Mouse (Mus musculus): ENCODE measurements around the gene Hcn2. TPM values are rescaled to one million over a fixed set of nuclear protein-coding genes. Genes with fewer than 3 reads are reported as not detected.
"Not testable (repeated sequence)": the region's sequence is repeated elsewhere in the genome, so short reads cannot be mapped to it uniquely, and the experiment has no call there.

Hcn2 gene
- polyA plus RNA-seq, 1 experiment: 270 TPM

GRCm38 (mm10) chr10:79700676-79701075 lies 15.8 kb upstream of the Hcn2 start:
- WGBS: 72% methylated on average over 7 of the region's 7 CpGs
- Histone ChIP-seq H3K4me3 (replicated peaks; ENCODE audit: insufficient read depth, low read depth, low read length) (no peak overlapping the region), H3K27me3 (ENCODE audit: control insufficient read depth, insufficient read depth, low read length) (no peaks in the 10 kb centered on the region), H3K4me1 (ENCODE audit: control insufficient read depth, insufficient read depth, low read length) (peaks cover 31% of the 10 kb centered on the region), H3K27ac (ENCODE audit: insufficient read depth, low read length) (no peak overlapping the region)
- DNase-seq: no peak
- TF ChIP-seq POLR2A (IDR thresholded peaks at IDR 0.05; ENCODE audit: borderline replicate concordance, insufficient read depth, low read length) (no peak), CTCF (IDR thresholded peaks at IDR 0.05; ENCODE audit: borderline replicate concordance, insufficient read depth, low read depth, low read length) (no peak)

GRCm38 (mm10) chr10:79701443-79702129 lies 14.8 kb upstream of the Hcn2 start:
- no peak for TF ChIP-seq CTCF (IDR thresholded peaks at IDR 0.05; ENCODE audit: borderline replicate concordance, insufficient read depth, low read depth, low read length)
- TF ChIP-seq POLR2A (IDR thresholded peaks at IDR 0.05; ENCODE audit: borderline replicate concordance, insufficient read depth, low read length): no peak
- DNase-seq: no peak
- H3K27ac ChIP-seq (ENCODE audit: insufficient read depth, low read length): no peak overlapping the region

GRCm38 (mm10) chr10:79702970-79703369 lies 13.5 kb upstream of the Hcn2 start:
- not testable (repeated sequence) for H3K27me3 ChIP-seq (ENCODE audit: control insufficient read depth, insufficient read depth, low read length); H3K4me3 ChIP-seq (replicated peaks; ENCODE audit: insufficient read depth, low read depth, low read length); H3K27ac ChIP-seq (ENCODE audit: insufficient read depth, low read length); DNase-seq
- peaks cover 32% of the 10 kb centered on the region for H3K4me1 ChIP-seq (ENCODE audit: control insufficient read depth, insufficient read depth, low read length)
- WGBS: 86% methylated on average over 4 of the region's 4 CpGs

More at GRCm38 (mm10) chr10:79701443-79702129, 14.8 kb upstream of the Hcn2 start:
- no peaks in the 10 kb centered on the region for H3K27me3 ChIP-seq (ENCODE audit: control insufficient read depth, insufficient read depth, low read length)
- no peak overlapping the region for H3K4me3 ChIP-seq (replicated peaks; ENCODE audit: insufficient read depth, low read depth, low read length)
- peaks cover 31% of the 10 kb centered on the region for H3K4me1 ChIP-seq (ENCODE audit: control insufficient read depth, insufficient read depth, low read length)
- WGBS: 81% methylated on average over 10 of the region's 10 CpGs

- TF ChIP-seq CTCF (IDR thresholded peaks at IDR 0.05; ENCODE audit: borderline replicate concordance, insufficient read depth, low read depth, low read length) (no peak), POLR2A (IDR thresholded peaks at IDR 0.05; ENCODE audit: borderline replicate concordance, insufficient read depth, low read length) (no peak)
- H3K27ac ChIP-seq (ENCODE audit: insufficient read depth, low read length): no peak overlapping the region
- 76% methylated on average over 10 of the region's 10 CpGs for WGBS
- H3K4me1 ChIP-seq (ENCODE audit: control insufficient read depth, insufficient read depth, low read length): peaks cover 28% of the 10 kb centered on the region
- no peak for DNase-seq
- no peak overlapping the region for H3K4me3 ChIP-seq (replicated peaks; ENCODE audit: insufficient read depth, low read depth, low read length)
- no peaks in the 10 kb centered on the region for H3K27me3 ChIP-seq (ENCODE audit: control insufficient read depth, insufficient read depth, low read length)
Observed at GRCm38 (mm10) chr10:79703541-79703940, 12.9 kb upstream of the Hcn2 start.

- peak; percentile 99 for DNase-seq
- Histone ChIP-seq H3K4me3 (replicated peaks; ENCODE audit: insufficient read depth, low read depth, low read length) (peak within 1 kb of the TSS; percentile 90), H3K27me3 (ENCODE audit: control insufficient read depth, insufficient read depth, low read length) (no peaks in the 10 kb centered on the region), H3K4me1 (ENCODE audit: control insufficient read depth, insufficient read depth, low read length) (peaks cover 28% of the 10 kb centered on the region), H3K27ac (ENCODE audit: insufficient read depth, low read length) (peak within 1 kb of the TSS; percentile 96)
- TF ChIP-seq CTCF (IDR thresholded peaks at IDR 0.05; ENCODE audit: borderline replicate concordance, insufficient read depth, low read depth, low read length) (peak; percentile 57), POLR2A (IDR thresholded peaks at IDR 0.05; ENCODE audit: borderline replicate concordance, insufficient read depth, low read length) (peak; percentile 96)
- WGBS: under 1% methylated on average over 63 of the region's 65 CpGs
Observed at GRCm38 (mm10) chr10:79704065-79704969, 12.1 kb upstream of the Hcn2 start, which contains the start of gene Bsg. Gene Bsg (plus strand): TSS chr10:79704491.

GRCm38 (mm10) chr10:79704970-79705360 lies 11.5 kb upstream of the Hcn2 start:
- no peak for DNase-seq
- Histone ChIP-seq H3K27me3 (ENCODE audit: control insufficient read depth, insufficient read depth, low read length) (no peaks in the 10 kb centered on the region), H3K4me1 (ENCODE audit: control insufficient read depth, insufficient read depth, low read length) (peaks cover 35% of the 10 kb centered on the region), H3K27ac (ENCODE audit: insufficient read depth, low read length) (peak overlapping the region; percentile 96), H3K4me3 (replicated peaks; ENCODE audit: insufficient read depth, low read depth, low read length) (peak overlapping the region; percentile 90)
- WGBS: 2% methylated on average over 10 of the region's 10 CpGs
- no peak for TF ChIP-seq CTCF (IDR thresholded peaks at IDR 0.05; ENCODE audit: borderline replicate concordance, insufficient read depth, low read depth, low read length)
- no peak for TF ChIP-seq POLR2A (IDR thresholded peaks at IDR 0.05; ENCODE audit: borderline replicate concordance, insufficient read depth, low read length)

GRCm38 (mm10) chr10:79705951-79706350 lies 10.5 kb upstream of the Hcn2 start:
- Histone ChIP-seq H3K27ac (ENCODE audit: insufficient read depth, low read length) (peak overlapping the region; percentile 96), H3K27me3 (ENCODE audit: control insufficient read depth, insufficient read depth, low read length) (no peaks in the 10 kb centered on the region), H3K4me1 (ENCODE audit: control insufficient read depth, insufficient read depth, low read length) (peaks cover 36% of the 10 kb centered on the region), H3K4me3 (replicated peaks; ENCODE audit: insufficient read depth, low read depth, low read length) (peak overlapping the region; percentile 90)
- no peak for DNase-seq
- TF ChIP-seq CTCF (IDR thresholded peaks at IDR 0.05; ENCODE audit: borderline replicate concordance, insufficient read depth, low read depth, low read length) (no peak), POLR2A (IDR thresholded peaks at IDR 0.05; ENCODE audit: borderline replicate concordance, insufficient read depth, low read length) (no peak)
- 33% methylated on average over 5 of the region's 5 CpGs for WGBS
